Mouse (Mus musculus): ENCODE results near the gene Lcn5. TPM values are rescaled to one million over a fixed set of nuclear protein-coding genes. Genes with fewer than 3 reads are reported as not detected.

Lcn5 gene
- polyA plus RNA-seq, 1 experiment from 2014 or later, result not detected

GRCm38 (mm10) chr2:25634046-25634445 is 23.7 kb upstream of the Lcn5 start:
- no peaks in the 10 kb centered on the region for H3K9me3 ChIP-seq (replicated peaks)
- no peak overlapping the region for H3K4me3 ChIP-seq
- no peak overlapping the region for H3K27ac ChIP-seq
- no peak overlapping the region for H3K4me2 ChIP-seq
- H3K36me3 ChIP-seq, result no peaks in the 10 kb centered on the region
- WGBS, result 77% methylated on average over 1 of the region's 1 CpGs
- no peak overlapping the region for H3K9ac ChIP-seq
- no peaks in the 10 kb centered on the region for H3K27me3 ChIP-seq
- no peaks in the 10 kb centered on the region for H3K4me1 ChIP-seq (replicated peaks)
- no peak for ATAC-seq (replicated peaks; ENCODE audit: insufficient number of reproducible peaks, insufficient read depth, low FRiP score, low read depth)

GRCm38 (mm10) chr2:25639890-25640289 is 17.9 kb upstream of the Lcn5 start:
- no peak for ATAC-seq (replicated peaks; ENCODE audit: insufficient number of reproducible peaks, insufficient read depth, low FRiP score, low read depth)

GRCm38 (mm10) chr2:25652902-25653301 is 4.8 kb upstream of the Lcn5 start, which contains the start of gene Lcn8:
Lcn8 (plus strand) TSS chr2:25653120.
- H3K4me2 ChIP-seq, result no peak within 1 kb of the TSS
- no peaks in the 10 kb centered on the region for H3K36me3 ChIP-seq
- ATAC-seq (replicated peaks; ENCODE audit: insufficient number of reproducible peaks, insufficient read depth, low FRiP score, low read depth), result no peak
- H3K9ac ChIP-seq, result no peak within 1 kb of the TSS
- WGBS, result 77% methylated on average over 2 of the region's 2 CpGs
- no peaks in the 10 kb centered on the region for H3K4me1 ChIP-seq (replicated peaks)
- no peak within 1 kb of the TSS for H3K27ac ChIP-seq
- no peaks in the 10 kb centered on the region for H3K9me3 ChIP-seq (replicated peaks)
- H3K27me3 ChIP-seq, result 0 out of 2 replicates have a peak, but pooled peaks cover 18% of the 10 kb centered on the region
- H3K4me3 ChIP-seq, result no peak within 1 kb of the TSS

More at GRCm38 (mm10) chr2:25639890-25640289, 17.9 kb upstream of the Lcn5 start:
- Histone ChIP-seq H3K36me3 (no peaks in the 10 kb centered on the region), H3K9ac (no peak overlapping the region), H3K27ac (no peak overlapping the region), H3K4me1 (replicated peaks) (no peaks in the 10 kb centered on the region), H3K27me3 (no peaks in the 10 kb centered on the region), H3K4me2 (no peak overlapping the region), H3K9me3 (replicated peaks) (no peaks in the 10 kb centered on the region), H3K4me3 (no peak overlapping the region)
- 14% methylated on average over 6 of the region's 6 CpGs for WGBS

GRCm38 (mm10) chr2:25654502-25654901 is 3.2 kb upstream of the Lcn5 start:
- no peak for ATAC-seq (replicated peaks; ENCODE audit: insufficient number of reproducible peaks, insufficient read depth, low FRiP score, low read depth)
- H3K9me3 ChIP-seq (replicated peaks), result no peaks in the 10 kb centered on the region
- H3K4me3 ChIP-seq, result no peak overlapping the region
- no peaks in the 10 kb centered on the region for H3K36me3 ChIP-seq
- H3K4me2 ChIP-seq, result no peak overlapping the region
- no peak overlapping the region for H3K9ac ChIP-seq
- 42% methylated on average over 1 of the region's 1 CpGs for WGBS
- no peak overlapping the region for H3K27ac ChIP-seq
- 0 out of 2 replicates have a peak, but pooled peaks cover 18% of the 10 kb centered on the region for H3K27me3 ChIP-seq
- no peaks in the 10 kb centered on the region for H3K4me1 ChIP-seq (replicated peaks)

GRCm38 (mm10) chr2:25656691-25657090 is 1.1 kb upstream of the Lcn5 start:
- H3K4me2 ChIP-seq, result no peak overlapping the region
- H3K4me3 ChIP-seq, result no peak overlapping the region
- H3K9ac ChIP-seq, result no peak overlapping the region
- no peaks in the 10 kb centered on the region for H3K9me3 ChIP-seq (replicated peaks)
- no peak for ATAC-seq (replicated peaks; ENCODE audit: insufficient number of reproducible peaks, insufficient read depth, low FRiP score, low read depth)
- 0 out of 2 replicates have a peak, but pooled peaks cover 18% of the 10 kb centered on the region for H3K27me3 ChIP-seq
- H3K4me1 ChIP-seq (replicated peaks), result no peaks in the 10 kb centered on the region
- no peaks in the 10 kb centered on the region for H3K36me3 ChIP-seq
- 72% methylated on average over 4 of the region's 4 CpGs for WGBS
- no peak overlapping the region for H3K27ac ChIP-seq

- Histone ChIP-seq H3K9ac (no peak overlapping the region), H3K4me3 (no peak overlapping the region), H3K4me2 (no peak overlapping the region), H3K27ac (no peak overlapping the region), H3K27me3 (0 out of 2 replicates have a peak, but pooled peaks cover 18% of the 10 kb centered on the region), H3K36me3 (no peaks in the 10 kb centered on the region), H3K9me3 (replicated peaks) (no peaks in the 10 kb centered on the region), H3K4me1 (replicated peaks) (no peaks in the 10 kb centered on the region)
- no peak for ATAC-seq (replicated peaks; ENCODE audit: insufficient number of reproducible peaks, insufficient read depth, low FRiP score, low read depth)
- WGBS, result 67% methylated on average over 4 of the region's 4 CpGs
Observed at GRCm38 (mm10) chr2:25657246-25657645, 506 bp upstream of the Lcn5 start.

- no peak for ATAC-seq (replicated peaks; ENCODE audit: insufficient number of reproducible peaks, insufficient read depth, low FRiP score, low read depth)
- Histone ChIP-seq H3K4me2 (no peak overlapping the region), H3K36me3 (no peaks in the 10 kb centered on the region), H3K27ac (no peak overlapping the region), H3K4me1 (replicated peaks) (no peaks in the 10 kb centered on the region), H3K9ac (no peak overlapping the region), H3K4me3 (no peak overlapping the region), H3K27me3 (peaks cover 8% of the 10 kb centered on the region; the same call in 1 of the 2 replicates), H3K9me3 (replicated peaks) (no peaks in the 10 kb centered on the region)
- WGBS, result 83% methylated on average over 8 of the region's 8 CpGs
Observed at GRCm38 (mm10) chr2:25660279-25660678, 2.5 kb downstream of the Lcn5 start.

GRCm38 (mm10) chr2:25661245-25661970 is 3.7 kb downstream of the Lcn5 start:
- no peak for ATAC-seq (replicated peaks; ENCODE audit: insufficient number of reproducible peaks, insufficient read depth, low FRiP score, low read depth)
- H3K9ac ChIP-seq, result no peak overlapping the region
- no peak overlapping the region for H3K4me2 ChIP-seq
- H3K27ac ChIP-seq, result no peak overlapping the region
- H3K4me1 ChIP-seq (replicated peaks), result no peaks in the 10 kb centered on the region
- no peaks in the 10 kb centered on the region for H3K36me3 ChIP-seq
- 76% methylated on average over 6 of the region's 6 CpGs for WGBS
- no peaks in the 10 kb centered on the region for H3K9me3 ChIP-seq (replicated peaks)
- H3K4me3 ChIP-seq, result no peak overlapping the region
- peaks cover 3% of the 10 kb centered on the region; the same call in 1 of the 2 replicates for H3K27me3 ChIP-seq

GRCm38 (mm10) chr2:25663511-25663910 is 5.8 kb downstream of the Lcn5 start:
- peaks cover 3% of the 10 kb centered on the region; the same call in 1 of the 2 replicates for H3K27me3 ChIP-seq
- ATAC-seq (replicated peaks; ENCODE audit: insufficient number of reproducible peaks, insufficient read depth, low FRiP score, low read depth), result no peak
- no peak overlapping the region for H3K4me3 ChIP-seq
- WGBS, result 48% methylated on average over 1 of the region's 1 CpGs
- H3K9me3 ChIP-seq (replicated peaks), result no peaks in the 10 kb centered on the region
- H3K27ac ChIP-seq, result no peak overlapping the region
- H3K9ac ChIP-seq, result no peak overlapping the region
- H3K4me1 ChIP-seq (replicated peaks), result no peaks in the 10 kb centered on the region
- H3K36me3 ChIP-seq, result no peaks in the 10 kb centered on the region
- H3K4me2 ChIP-seq, result no peak overlapping the region

GRCm38 (mm10) chr2:25664125-25664524 is 6.4 kb downstream of the Lcn5 start:
- no peaks in the 10 kb centered on the region for H3K9me3 ChIP-seq (replicated peaks)
- no peaks in the 10 kb centered on the region for H3K4me1 ChIP-seq (replicated peaks)
- ATAC-seq (replicated peaks; ENCODE audit: insufficient number of reproducible peaks, insufficient read depth, low FRiP score, low read depth), result no peak
- no peak overlapping the region for H3K4me2 ChIP-seq
- WGBS, result 82% methylated on average over 5 of the region's 5 CpGs
- no peak overlapping the region for H3K27ac ChIP-seq
- H3K36me3 ChIP-seq, result no peaks in the 10 kb centered on the region
- peaks cover 3% of the 10 kb centered on the region; the same call in 1 of the 2 replicates for H3K27me3 ChIP-seq
- no peak overlapping the region for H3K9ac ChIP-seq
- H3K4me3 ChIP-seq, result no peak overlapping the region

GRCm38 (mm10) chr2:25666516-25666915 is 8.8 kb downstream of the Lcn5 start:
- ATAC-seq (replicated peaks; ENCODE audit: insufficient number of reproducible peaks, insufficient read depth, low FRiP score, low read depth), result no peak

GRCm38 (mm10) chr2:25676486-25676885 is 18.7 kb downstream of the Lcn5 start, which contains the start of gene Lcn6:
Lcn6 (plus strand) TSS chr2:25676786.
- H3K27ac ChIP-seq, result no peak within 1 kb of the TSS
- no peak within 1 kb of the TSS for H3K9ac ChIP-seq
- H3K36me3 ChIP-seq, result no peaks in the 10 kb centered on the region
- no peak for ATAC-seq (replicated peaks; ENCODE audit: insufficient number of reproducible peaks, insufficient read depth, low FRiP score, low read depth)
- no peaks in the 10 kb centered on the region for H3K9me3 ChIP-seq (replicated peaks)
- 72% methylated on average over 3 of the region's 3 CpGs for WGBS
- H3K4me2 ChIP-seq, result no peak within 1 kb of the TSS
- no peaks in the 10 kb centered on the region for H3K4me1 ChIP-seq (replicated peaks)
- no peak within 1 kb of the TSS for H3K4me3 ChIP-seq
- no peaks in the 10 kb centered on the region for H3K27me3 ChIP-seq

More at GRCm38 (mm10) chr2:25666516-25666915, 8.8 kb downstream of the Lcn5 start:
- Histone ChIP-seq H3K9ac (no peak overlapping the region), H3K27ac (no peak overlapping the region), H3K4me3 (no peak overlapping the region), H3K27me3 (peaks cover 3% of the 10 kb centered on the region; the same call in 1 of the 2 replicates), H3K9me3 (replicated peaks) (no peaks in the 10 kb centered on the region), H3K4me2 (no peak overlapping the region), H3K36me3 (no peaks in the 10 kb centered on the region), H3K4me1 (replicated peaks) (no peaks in the 10 kb centered on the region)
- WGBS, result 53% methylated on average over 1 of the region's 1 CpGs
